In the genomic region with DNA sequence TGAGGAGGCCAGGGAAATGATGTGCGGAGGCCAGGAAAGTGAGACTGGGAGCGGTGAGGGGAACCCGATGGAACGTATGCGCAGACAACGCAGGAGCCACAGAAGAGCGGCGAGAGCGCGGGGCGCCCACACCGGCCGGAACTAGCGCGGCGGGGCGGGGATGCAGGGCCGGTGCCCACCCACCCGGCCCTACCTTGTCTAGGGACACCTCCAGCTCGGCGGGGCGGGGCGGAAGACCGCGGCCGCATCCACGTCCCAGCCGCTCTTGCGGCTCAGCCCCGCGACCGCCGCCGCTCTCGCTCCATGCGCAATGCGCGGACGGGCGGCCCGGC, we compare ENCODE assay signal across 8 mouse cellular contexts. TPM values are rescaled to one million over a fixed set of nuclear protein-coding genes. Genes with fewer than 3 reads are reported as not detected.
DNase-seq lines count a peak whose midpoint lies in the region; ATAC-seq and TF ChIP-seq lines count a peak whose summit lies in the region.

No protein-coding gene starts in this region.

- H3K36me3 ChIP-seq in kidney, embryonic 14.5 days (ENCODE audit: control insufficient read depth, insufficient read depth, low read length), result no peaks in the 10 kb centered on the region
- peaks cover 0 to 26% of the 10 kb centered on the region in 2 experiments; a peak in 3 of 4 replicates for H3K36me3 ChIP-seq in MEL (ENCODE audit: control insufficient read depth in 1 of 2, insufficient read depth in 2 of 2, low read length in 2 of 2)
- H3K36me3 ChIP-seq in forebrain, embryonic 13.5 days (ENCODE audit: poor library complexity, severe bottlenecking), result no peaks in the 10 kb centered on the region
- no peaks in the 10 kb centered on the region for H3K36me3 ChIP-seq in liver, embryonic 13.5 days

- H3K4me3 ChIP-seq in kidney, embryonic 14.5 days (ENCODE audit: low read length), result peak overlapping the region; percentile 77
- H3K4me3 ChIP-seq in MEL (ENCODE audit: control insufficient read depth in 1 of 2, insufficient read depth in 1 of 2, low read depth in 2 of 2, low read length in 2 of 2), result peak overlapping the region; percentile 70 to 98
- H3K4me3 ChIP-seq in forebrain, embryonic 13.5 days, result peak overlapping the region; percentile 71
- H3K4me3 ChIP-seq in liver, embryonic 13.5 days (replicated peaks), result peak overlapping the region; percentile 82

- no peak for TF ChIP-seq CTCF in MEL (IDR thresholded peaks at IDR 0.05 in 2 of 3, conservative IDR thresholded peaks at IDR 0.05 in 1 of 3; ENCODE audit: control insufficient read depth in 1 of 3, insufficient read depth in 1 of 3, low read depth in 2 of 3, low read length in 3 of 3, poor library complexity in 1 of 3, severe bottlenecking in 1 of 3)

- H3K9me3 ChIP-seq in kidney, embryonic 14.5 days (ENCODE audit: control insufficient read depth, low read length), result no peaks in the 10 kb centered on the region
- no peaks in the 10 kb centered on the region for H3K9me3 ChIP-seq in MEL (replicated peaks; ENCODE audit: insufficient read depth, low read length)
- H3K9me3 ChIP-seq in forebrain, embryonic 13.5 days (replicated peaks), result no peaks in the 10 kb centered on the region
- no peaks in the 10 kb centered on the region for H3K9me3 ChIP-seq in liver, embryonic 13.5 days (replicated peaks)

- 0 out of 4 replicates have a peak, but pooled peaks of 1 of the 2 experiments have one; percentile 2 for TF ChIP-seq POLR2A in MEL (IDR thresholded peaks at IDR 0.05; ENCODE audit: control insufficient read depth in 1 of 2, insufficient read depth in 1 of 2, low read depth in 1 of 2, low read length in 2 of 2, poor library complexity in 1 of 2)

- H3K9ac ChIP-seq in kidney, embryonic 14.5 days (ENCODE audit: low read depth, low read length), result peak overlapping the region; percentile 74
- peak overlapping the region; percentile 85 for H3K9ac ChIP-seq in MEL (ENCODE audit: control insufficient read depth, low read depth, low read length, poor library complexity, severe bottlenecking)
- H3K9ac ChIP-seq in forebrain, embryonic 13.5 days, result peak overlapping the region; percentile 66
- peak overlapping the region; percentile 86 for H3K9ac ChIP-seq in liver, embryonic 13.5 days

- H3K27ac ChIP-seq in kidney, embryonic 14.5 days (ENCODE audit: low read depth, low read length), result peak overlapping the region; percentile 2; the same call in 1 of the 2 replicates
- peak overlapping the region; percentile 59 for H3K27ac ChIP-seq in MEL (ENCODE audit: control insufficient read depth, low read depth, low read length)
- no peak overlapping the region for H3K27ac ChIP-seq in forebrain, embryonic 13.5 days
- peak overlapping the region; percentile 80 for H3K27ac ChIP-seq in liver, embryonic 13.5 days

- no peak for DNase-seq in kidney, adult 8-10 months
- DNase-seq in MEL (ENCODE audit: low read depth, low spot score), result no peak
- DNase-seq in liver, embryonic 13.5 days, result no peak
- DNase-seq in testis, postnatal 14 days (ENCODE audit: low spot score), result peak; percentile 40
- DNase-seq in cerebellum, adult 9-11 months, result no peak
- DNase-seq in embryo, embryonic 11 days, result no peak

- H3K79me2 ChIP-seq in MEL (ENCODE audit: control insufficient read depth, insufficient read depth, low read length, poor library complexity), result peaks cover 47% of the 10 kb centered on the region

- H3K4me2 ChIP-seq in kidney, embryonic 14.5 days (replicated peaks; ENCODE audit: low read depth, low read length), result peak overlapping the region; percentile 95
- peak overlapping the region; percentile 97 for H3K4me2 ChIP-seq in forebrain, embryonic 13.5 days
- H3K4me2 ChIP-seq in liver, embryonic 13.5 days, result peak overlapping the region; percentile 97

- no peak for TF ChIP-seq EP300 in MEL (IDR thresholded peaks at IDR 0.05; ENCODE audit: low read depth in 1 of 2, low read length in 2 of 2)

- H3K27me3 ChIP-seq in kidney, embryonic 14.5 days (ENCODE audit: control insufficient read depth, insufficient read depth, low read length), result peaks cover 14% of the 10 kb centered on the region; the same call in 1 of the 2 replicates
- H3K27me3 ChIP-seq in MEL (ENCODE audit: control insufficient read depth in 1 of 2, insufficient read depth in 2 of 2, low read length in 2 of 2), result no peaks in the 10 kb centered on the region
- H3K27me3 ChIP-seq in forebrain, embryonic 13.5 days, result peaks cover 68% of the 10 kb centered on the region
- H3K27me3 ChIP-seq in liver, embryonic 13.5 days, result peaks cover 7% of the 10 kb centered on the region

- 0% methylated on average over 19 of the region's 41 CpGs for WGBS in kidney, embryonic 14.5 days
- 2% methylated on average over 8 of the region's 41 CpGs for WGBS in forebrain, embryonic 13.5 days
- under 1% methylated on average over 39 of the region's 41 CpGs for WGBS in liver, embryonic 13.5 days (ENCODE audit: insufficient replicate concordance)

- H3K4me1 ChIP-seq in kidney, embryonic 14.5 days (ENCODE audit: control insufficient read depth, insufficient read depth, low read length), result peaks cover 15% of the 10 kb centered on the region
- peaks cover 17 to 23% of the 10 kb centered on the region in 2 experiments for H3K4me1 ChIP-seq in MEL (ENCODE audit: control insufficient read depth in 1 of 2, insufficient read depth in 2 of 2, low read length in 2 of 2)
- peaks cover 33% of the 10 kb centered on the region for H3K4me1 ChIP-seq in forebrain, embryonic 13.5 days
- peaks cover 60% of the 10 kb centered on the region for H3K4me1 ChIP-seq in liver, embryonic 13.5 days (replicated peaks)

- ATAC-seq in kidney, embryonic 14.5 days (ENCODE audit: low FRiP score, low TSS enrichment), result peak; percentile 77
- ATAC-seq in forebrain, embryonic 13.5 days, result no peak; the same call in none of the 2 replicates
- peak; percentile 75 for ATAC-seq in liver, embryonic 13.5 days (ENCODE audit: low read depth)

- TF ChIP-seq RAD21 in MEL (IDR thresholded peaks at IDR 0.05; ENCODE audit: low read depth, low read length), result no peak

TF ChIP-seq in MEL, 35 proteins besides CTCF, POLR2A, EP300 and RAD21:
- TF ChIP-seq HCFC1 (IDR thresholded peaks at IDR 0.05; ENCODE audit: low read depth, low read length) (no peak), TBP (IDR thresholded peaks at IDR 0.05; ENCODE audit: low read depth, low read length) (no peak), ELF1 (IDR thresholded peaks at IDR 0.05; ENCODE audit: low read depth, low read length) (peak; percentile 35; the same call in 1 of the 2 replicates), MEF2A (IDR thresholded peaks at IDR 0.05; ENCODE audit: extremely low read depth, insufficient replicate concordance, low read depth, low read length, poor library complexity, severe bottlenecking) (no peak), E2F4 (IDR thresholded peaks at IDR 0.05; ENCODE audit: borderline replicate concordance, low read depth, low read length) (0 out of 2 replicates have a peak, but pooled peaks have one; percentile 42), POLR2AphosphoS5 (IDR thresholded peaks at IDR 0.05; ENCODE audit: borderline replicate concordance, low read depth, low read length) (no peak), ZC3H11A (IDR thresholded peaks at IDR 0.05; ENCODE audit: low read depth, low read length) (0 out of 2 replicates have a peak, but pooled peaks have one; percentile 12), NRF1 (IDR thresholded peaks at IDR 0.05; ENCODE audit: insufficient read depth, low read depth, low read length, poor library complexity, severe bottlenecking) (0 out of 2 replicates have a peak, but pooled peaks have one; percentile 30), TCF12 (IDR thresholded peaks at IDR 0.05; ENCODE audit: low read depth, low read length) (no peak), MAX (IDR thresholded peaks at IDR 0.05; ENCODE audit: low read length) (peak; percentile 27; the same call in 1 of the 2 replicates), USF2 (IDR thresholded peaks at IDR 0.05; ENCODE audit: borderline replicate concordance in 1 of 2, insufficient read depth in 1 of 2, low read depth in 1 of 2, low read length in 2 of 2) (no peak)
TF ChIP-seq in MEL: peak in this region for 5.

RNA-seq across cellular contexts. Expression of a gene that starts 1.5 kb away (rescaled TPM):
- polyA plus RNA-seq in kidney, embryonic 14.5 days (2014; fragmentation: Nextera tagmentation; extraction: Ambion mirVana), result 4.6 and 9.1 TPM in 2 replicates
- 36.7 and 36.8 TPM in 2 replicates for total RNA-seq in MEL (2012; rRNA removed)
- polyA plus RNA-seq in MEL (2012; ENCODE audit: insufficient read depth in 1 of 2, insufficient read length in 2 of 2, low read depth in 1 of 2, low replicate concordance in 2 of 2, missing spikeins in 1 of 2), result 10 to 100 TPM in 1 of 2 experiments, not detected in 1; 66.4 TPM
- 2.0 and 2.2 TPM in 2 replicates for polyA plus RNA-seq in forebrain, embryonic 13.5 days (2015; fragmentation: Nextera tagmentation; extraction: Ambion mirVana)
- polyA plus RNA-seq in liver, embryonic 13.5 days (2015; fragmentation: Nextera tagmentation; extraction: Ambion mirVana), result 4.8 TPM in 2 replicates
